Mouse (Mus musculus) neutrophil, adult 5-6 weeks (primary cell): Measurements from ENCODE around the gene Sgca. TPM values are rescaled to one million over a fixed set of nuclear protein-coding genes. Genes with fewer than 3 reads are reported as not detected.
A peak's percentile ranks its signal among the peaks of the same experiment; 100 is the strongest.
"Not testable (repeated sequence)": the region's sequence is repeated elsewhere in the genome, so short reads cannot be mapped to it uniquely, and the experiment has no call there.

Experiments
- ATAC-seq: fragments of 151-379, 151-347 bp; 2 replicates; pipeline ENCODE4 v1.8.0; 2017; ENCODE audit warnings: mild to moderate bottlenecking, moderate TSS enrichment; ENCODE audit not compliant: insufficient number of reproducible peaks, poor library complexity, low FRiP score, severe bottlenecking; ENCODE audit errors: extremely low read depth
- total RNA-seq: library from RNA; stranded (forward); fragments of 200-1000 nt; gene quantifications from 2 replicates; pipeline ENCODE4 v1.2.3, GENCODE M21; 2017

The Sgca gene
- not detected in 2 replicates for total RNA-seq

GRCm38 (mm10) chr11:94976199-94976598 lies at the start of gene Sgca:
TSS of gene Sgca (minus strand) at chr11:94976327.
- ATAC-seq, result no peak

GRCm38 (mm10) chr11:95025227-95026012 lies 49.3 kb upstream of the Sgca start:
- ATAC-seq, result no peak

GRCm38 (mm10) chr11:95024439-95025184 lies 48.5 kb upstream of the Sgca start:
- no peak for ATAC-seq

- no peak for ATAC-seq
Observed at GRCm38 (mm10) chr11:95023481-95023880, 47.4 kb upstream of the Sgca start.

- no peak for ATAC-seq
Observed at GRCm38 (mm10) chr11:95022237-95022992, 46.3 kb upstream of the Sgca start.

GRCm38 (mm10) chr11:95015484-95015883 lies 39.4 kb upstream of the Sgca start:
- ATAC-seq, result no peak

GRCm38 (mm10) chr11:95012487-95012886 lies 36.4 kb upstream of the Sgca start:
- ATAC-seq, result no peak

- ATAC-seq, result no peak
Observed at GRCm38 (mm10) chr11:95012075-95012474, 35.9 kb upstream of the Sgca start.

- no peak for ATAC-seq
Observed at GRCm38 (mm10) chr11:95011416-95011815, 35.3 kb upstream of the Sgca start.

GRCm38 (mm10) chr11:95010841-95011403 lies 34.8 kb upstream of the Sgca start:
- ATAC-seq, result not testable (repeated sequence)

GRCm38 (mm10) chr11:95010141-95010739 lies 34.1 kb upstream of the Sgca start:
- no peak for ATAC-seq

- ATAC-seq, result no peak
Observed at GRCm38 (mm10) chr11:95009629-95010014, 33.5 kb upstream of the Sgca start, which contains the start of gene Samd14. TSS of gene Samd14 (plus strand) at chr11:95009879.

GRCm38 (mm10) chr11:95008661-95009628 lies 32.8 kb upstream of the Sgca start:
- no peak for ATAC-seq

- no peak for ATAC-seq
Observed at GRCm38 (mm10) chr11:95007418-95007817, 31.3 kb upstream of the Sgca start.

GRCm38 (mm10) chr11:95006525-95007219 lies 30.5 kb upstream of the Sgca start:
- ATAC-seq, result peak; percentile 51

- ATAC-seq, result no peak
Observed at GRCm38 (mm10) chr11:95006038-95006437, 29.9 kb upstream of the Sgca start.

GRCm38 (mm10) chr11:95004937-95005198 lies 28.7 kb upstream of the Sgca start:
- ATAC-seq, result no peak
